Mouse (Mus musculus): ENCODE data around the gene Adm2.
A peak's percentile ranks its signal among the peaks of the same experiment; 100 is the strongest.

The Adm2 gene

DNA sequence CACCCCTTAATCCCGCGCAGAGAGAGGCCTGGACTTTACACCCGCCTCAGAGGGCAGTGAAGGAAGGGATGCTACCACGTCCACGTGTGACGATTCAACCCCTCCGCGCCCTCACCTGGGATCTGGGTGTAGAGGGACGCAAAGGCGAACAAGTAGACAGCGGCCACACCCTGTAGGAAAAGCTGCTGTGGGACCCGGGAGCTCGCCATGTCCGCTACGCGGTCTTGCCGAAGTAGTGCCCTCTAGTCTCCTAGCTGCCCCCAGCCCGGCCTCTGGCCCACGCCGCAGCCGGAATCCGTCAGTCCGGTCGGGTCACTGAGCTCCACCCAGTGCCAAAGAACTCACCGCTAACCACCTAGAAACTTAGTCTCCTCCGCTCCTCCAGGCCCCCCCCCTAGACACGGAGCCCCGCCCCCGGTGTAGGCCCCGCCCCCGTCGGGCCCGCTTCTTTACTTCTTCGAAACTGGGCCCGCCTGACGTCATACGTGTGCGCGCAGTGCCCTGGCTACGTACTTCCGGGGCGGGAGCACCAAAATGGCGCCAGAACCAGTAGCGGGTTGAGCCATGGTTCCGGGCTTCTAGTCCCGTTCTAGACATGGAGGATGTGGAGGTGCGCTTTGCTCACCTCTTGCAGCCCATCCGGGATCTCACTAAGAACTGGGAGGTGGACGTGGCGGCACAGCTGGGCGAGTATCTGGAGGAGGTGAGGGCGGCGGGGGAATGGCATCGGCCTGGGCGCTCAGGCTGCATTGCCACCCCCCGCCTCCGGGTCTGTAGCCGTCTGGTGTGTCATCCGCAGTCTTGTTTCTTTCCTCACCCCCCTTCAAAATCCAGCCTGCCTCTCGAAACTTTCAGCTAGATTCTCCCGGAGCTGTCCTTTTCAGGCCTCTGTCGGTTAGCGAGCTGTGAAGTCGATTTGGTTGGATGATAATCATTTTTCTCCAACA is 33.0 kb downstream of the Adm2 start, which contains the start of the genes Lmf2 and Ncaph2:
Gene Lmf2, minus strand, starts transcription at position 419 of the 947 bp plus-strand sequence.
Gene Ncaph2, plus strand, starts transcription at position 479 of the 947 bp plus-strand sequence.
- DNase-seq (ENCODE audit: low spot score in 2 of 2): peak; percentile 86 to 90

DNA sequence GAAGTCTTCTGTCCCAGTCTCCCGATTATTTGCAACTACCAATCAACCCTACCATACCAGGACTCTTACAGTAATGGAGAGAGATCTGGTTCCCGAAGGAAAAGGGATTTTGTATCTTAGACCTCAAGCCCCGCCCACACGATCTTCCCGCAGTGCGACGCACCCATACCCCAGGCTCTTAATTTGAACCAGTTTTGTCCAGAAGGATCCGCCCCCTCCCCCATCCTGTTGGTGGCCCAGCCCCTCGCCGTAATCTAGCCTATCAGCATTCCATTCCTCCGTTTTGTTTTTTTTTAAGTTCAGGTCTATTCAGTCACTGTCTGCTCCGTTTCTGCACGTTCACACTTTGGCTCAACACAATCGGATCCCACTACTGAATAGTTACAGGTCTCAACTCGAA is 33.9 kb downstream of the Adm2 start:
- DNase-seq (ENCODE audit: low spot score in 2 of 2): no peak

- no peak for DNase-seq (ENCODE audit: low spot score in 2 of 2)
Observed at GRCm38 (mm10) chr15:89358784-89359183, 36.3 kb downstream of the Adm2 start.

GRCm38 (mm10) chr15:89363051-89363450 is 40.5 kb downstream of the Adm2 start:
- no peak for DNase-seq (ENCODE audit: low spot score in 2 of 2)

- no peak for DNase-seq (ENCODE audit: low spot score in 2 of 2)
Observed at GRCm38 (mm10) chr15:89365141-89365551, 42.6 kb downstream of the Adm2 start.

- no peak for DNase-seq (ENCODE audit: low spot score in 2 of 2)
Observed at GRCm38 (mm10) chr15:89372068-89372467, 49.5 kb downstream of the Adm2 start.

GRCm38 (mm10) chr15:89372536-89372935 is 50.0 kb downstream of the Adm2 start:
- no peak for DNase-seq (ENCODE audit: low spot score in 2 of 2)

GRCm38 (mm10) chr15:89373027-89373761 is 50.7 kb downstream of the Adm2 start:
- peak; percentile 78 to 81 for DNase-seq (ENCODE audit: low spot score in 2 of 2)

DNA sequence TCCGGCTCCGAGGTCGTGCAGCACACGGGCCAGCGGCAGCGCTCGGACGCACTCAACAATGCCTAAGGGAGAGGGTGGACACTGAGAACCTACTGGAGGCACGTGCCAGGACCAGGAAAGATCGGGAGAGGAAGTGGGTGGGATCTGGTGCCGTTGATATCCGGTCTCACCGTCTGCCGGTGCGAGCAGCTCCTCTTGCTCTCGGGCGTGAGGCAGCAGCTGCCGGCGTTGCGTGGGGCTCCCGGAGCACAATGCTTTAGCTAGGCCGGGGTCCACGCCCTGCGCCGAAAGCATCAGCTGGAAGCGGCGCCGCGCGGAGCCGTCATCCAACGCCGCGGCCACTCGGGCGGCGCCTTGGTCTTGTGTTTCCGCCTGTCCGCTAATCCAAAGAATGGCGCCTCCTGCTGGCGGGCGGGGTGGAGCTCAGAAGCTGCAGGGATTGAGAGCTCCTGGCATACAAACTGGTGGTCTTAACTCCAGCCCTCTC is 51.3 kb downstream of the Adm2 start, which contains the start of gene Sco2:
Gene Sco2, minus strand, starts transcription at position 85 of the 487 bp plus-strand sequence.
- peak; percentile 95 to 97 for DNase-seq (ENCODE audit: low spot score in 2 of 2)

Measured in frontal cortex, postnatal 25 days (tissue).